Mouse (Mus musculus): ENCODE results near the gene Mpeg1.

The Mpeg1 gene

GRCm38 (mm10) chr19:12460282-12461249 is at the start of gene Mpeg1:
TSS of gene Mpeg1 (plus strand) at chr19:12460779.
- no peak for DNase-seq (ENCODE audit: low spot score)

DNA sequence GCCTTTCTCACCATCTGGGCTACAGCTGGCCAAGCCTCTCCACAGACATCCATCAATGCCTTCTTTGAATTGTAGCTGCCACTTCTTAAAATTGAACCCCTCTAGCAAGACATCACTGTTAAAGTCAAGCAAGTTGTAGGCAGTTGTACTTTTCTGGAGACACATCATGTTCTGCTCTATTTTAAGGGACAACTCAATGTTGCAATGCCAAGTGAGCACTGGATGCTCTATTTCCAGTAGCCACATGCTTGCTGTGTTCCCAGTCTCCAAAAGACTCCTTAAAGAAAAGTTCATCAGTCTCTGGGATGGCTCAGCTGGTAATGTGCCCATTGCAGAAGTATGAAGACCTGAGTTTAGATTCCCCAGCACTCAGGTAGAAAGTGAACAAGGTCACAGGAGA is 46.8 kb upstream of the Mpeg1 start:
- no peak for DNase-seq (ENCODE audit: low spot score)

DNA sequence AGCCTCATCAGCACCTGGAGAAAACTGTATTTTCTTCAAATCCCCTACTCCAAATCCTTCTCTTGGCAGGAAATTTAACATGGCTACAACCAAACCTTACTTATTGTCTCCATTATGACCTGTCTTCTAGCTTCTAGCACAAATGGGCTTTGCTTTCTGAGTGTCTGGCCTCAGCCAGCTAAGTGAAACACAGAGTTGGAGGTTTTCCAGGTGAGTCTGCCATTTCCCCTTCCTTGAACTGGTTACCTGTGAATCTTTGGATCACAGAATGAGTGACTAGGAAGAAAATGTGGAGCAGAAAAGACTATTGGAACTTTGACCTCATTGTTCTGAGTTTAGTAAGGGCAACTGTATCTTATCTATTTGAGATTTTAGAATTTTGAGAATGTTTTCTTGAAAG is 43.2 kb upstream of the Mpeg1 start, which contains the start of gene Olfr1441:
Gene Olfr1441 (plus strand): TSS at position 73 of the 400 bp plus-strand sequence.
- no peak for DNase-seq (ENCODE audit: low spot score)

GRCm38 (mm10) chr19:12418312-12418711 is 42.3 kb upstream of the Mpeg1 start:
- DNase-seq (ENCODE audit: low spot score), result no peak

- no peak for DNase-seq (ENCODE audit: low spot score)
These were observed 40.0 kb upstream of the Mpeg1 start for GRCm38 (mm10) chr19:12420555-12420954.

DNA sequence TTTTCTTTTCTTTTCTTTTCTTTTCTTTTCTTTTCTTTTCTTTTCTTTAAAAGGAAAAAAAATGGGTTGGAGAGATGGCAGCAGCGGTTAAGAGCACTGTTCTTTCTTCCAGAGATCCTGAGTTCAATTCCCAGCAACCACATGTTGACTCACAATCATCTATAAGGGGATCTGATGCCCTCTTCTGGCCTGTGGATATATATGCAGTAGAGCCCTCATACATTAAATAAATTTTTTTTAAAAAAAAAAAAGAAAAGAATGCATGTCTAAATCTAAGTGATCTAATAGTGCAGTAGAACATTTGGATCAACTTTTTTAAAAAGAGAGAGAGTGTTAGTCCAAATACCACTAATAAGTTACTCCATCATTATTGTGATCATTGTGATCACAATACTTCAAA is 38.9 kb upstream of the Mpeg1 start:
- no peak for DNase-seq (ENCODE audit: low spot score)

DNA sequence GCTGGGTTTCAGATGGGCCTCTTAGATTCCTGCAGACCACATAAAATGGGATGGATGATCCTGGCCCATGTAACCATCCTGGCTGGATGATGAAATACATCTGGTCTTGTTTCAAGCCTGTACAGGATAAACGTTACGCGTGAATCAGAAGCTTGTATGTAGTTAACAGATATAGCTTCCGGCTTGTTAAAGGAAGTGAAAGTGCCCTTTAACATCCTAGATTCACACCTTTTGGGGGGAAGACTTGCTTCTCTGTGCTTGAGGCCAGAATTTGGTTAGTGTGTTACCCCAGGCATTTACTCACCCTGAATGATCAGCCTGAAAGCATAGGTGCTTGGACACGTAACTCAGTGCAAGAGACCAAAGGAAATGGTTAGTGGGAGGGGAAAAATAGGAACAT is 33.5 kb upstream of the Mpeg1 start:
- no peak for DNase-seq (ENCODE audit: low spot score)

DNA sequence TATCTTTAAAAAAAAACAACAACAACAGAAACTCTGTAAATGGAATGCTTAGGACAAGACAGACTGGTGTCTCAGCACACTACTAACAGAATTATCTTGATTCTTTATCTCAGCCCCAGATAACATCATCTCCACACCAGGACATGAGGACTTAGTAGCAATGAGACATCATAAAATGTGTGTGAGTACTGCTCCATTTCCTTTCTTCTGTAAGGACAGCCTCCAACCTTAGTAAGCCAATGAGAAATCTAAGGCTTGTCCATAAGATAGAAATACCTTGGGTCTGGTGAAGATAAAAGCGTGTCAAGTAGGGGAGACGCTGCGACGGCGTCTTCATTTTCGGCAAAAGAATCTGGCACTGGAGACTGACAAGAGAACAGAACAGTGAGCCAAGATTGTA is 33.0 kb upstream of the Mpeg1 start, which contains the start of gene Pfpl:
Gene Pfpl (plus strand): TSS at position 301 of the 400 bp plus-strand sequence.
- no peak for DNase-seq (ENCODE audit: low spot score)

GRCm38 (mm10) chr19:12433033-12433432 is 27.5 kb upstream of the Mpeg1 start:
- DNase-seq (ENCODE audit: low spot score), result peak; percentile 61

DNA sequence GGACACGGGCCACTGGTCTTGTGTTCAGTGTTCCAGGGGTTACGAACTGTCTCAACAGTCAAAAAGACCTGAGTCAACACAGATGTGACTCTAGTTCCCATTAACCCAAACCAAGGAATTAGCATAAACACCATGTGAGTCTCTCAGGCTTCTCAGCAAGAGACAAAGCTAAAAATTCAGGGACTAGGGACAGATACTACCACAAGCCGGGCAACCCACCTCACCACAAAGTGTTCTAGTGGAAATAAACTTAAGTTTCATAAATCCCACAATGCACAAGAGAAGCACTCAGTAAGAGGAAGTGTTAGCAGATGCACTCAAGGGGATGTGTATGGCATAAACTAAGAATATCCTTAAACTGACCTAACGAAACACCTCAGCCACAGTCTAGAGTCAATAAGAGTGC is 25.6 kb upstream of the Mpeg1 start:
- no peak for DNase-seq (ENCODE audit: low spot score)

- DNase-seq (ENCODE audit: low spot score), result no peak
These were observed 24.6 kb upstream of the Mpeg1 start for GRCm38 (mm10) chr19:12435750-12436524.

GRCm38 (mm10) chr19:12439581-12439980 is 21.0 kb upstream of the Mpeg1 start:
- DNase-seq (ENCODE audit: low spot score), result no peak

- no peak for DNase-seq (ENCODE audit: low spot score)
These were observed 20.4 kb upstream of the Mpeg1 start for GRCm38 (mm10) chr19:12440103-12440725.

GRCm38 (mm10) chr19:12442560-12442959 is 18.0 kb upstream of the Mpeg1 start:
- DNase-seq (ENCODE audit: low spot score), result no peak

- no peak for DNase-seq (ENCODE audit: low spot score)
These were observed 15.6 kb upstream of the Mpeg1 start for GRCm38 (mm10) chr19:12445014-12445413.

- DNase-seq (ENCODE audit: low spot score), result no peak
These were observed 3.0 kb upstream of the Mpeg1 start for GRCm38 (mm10) chr19:12457401-12458066.

GRCm38 (mm10) chr19:12459516-12459915 is 1.1 kb upstream of the Mpeg1 start:
- no peak for DNase-seq (ENCODE audit: low spot score)

DNA sequence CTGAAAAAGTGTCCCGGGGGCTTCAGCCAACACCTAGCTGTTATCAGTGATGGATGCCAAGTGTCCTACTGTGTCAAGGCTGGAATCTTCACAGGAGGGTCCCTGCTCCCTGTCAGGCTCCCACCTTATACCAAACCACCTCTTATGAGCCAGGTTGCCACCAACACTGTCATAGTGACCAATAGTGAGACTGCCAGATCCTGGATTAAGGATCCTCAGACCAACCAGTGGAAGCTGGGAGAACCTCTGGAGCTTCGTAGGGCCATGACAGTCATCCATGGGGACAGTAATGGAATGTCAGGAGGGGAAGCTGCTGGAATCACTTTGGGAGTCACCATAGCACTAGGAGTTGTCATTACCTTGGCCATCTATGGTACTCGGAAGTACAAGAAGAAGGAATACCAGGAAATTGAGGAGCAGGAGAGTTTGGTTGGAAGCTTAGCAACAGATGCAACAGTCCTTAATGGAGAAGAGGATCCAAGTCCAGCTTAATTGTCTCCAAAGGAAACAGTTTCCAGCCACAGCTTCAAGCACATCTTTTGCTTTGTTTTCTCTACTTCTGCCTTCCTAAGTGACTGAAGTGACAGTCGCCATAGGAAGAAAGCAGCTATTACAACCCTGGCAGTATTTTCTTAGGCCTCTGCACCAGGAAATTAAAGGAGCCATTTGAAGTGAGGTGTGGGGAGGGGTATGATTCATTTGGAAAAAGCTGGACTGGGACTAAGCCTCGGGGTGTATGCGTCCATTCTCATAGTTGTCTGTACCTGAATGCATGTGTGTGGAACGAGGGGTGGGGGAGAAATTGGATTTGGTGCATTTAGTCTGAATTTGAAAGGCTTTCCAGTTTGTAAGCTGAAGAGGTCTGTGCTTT is 2.5 kb downstream of the Mpeg1 start:
- no peak for DNase-seq (ENCODE audit: low spot score)

- DNase-seq (ENCODE audit: low spot score), result no peak
These were observed 3.1 kb downstream of the Mpeg1 start for GRCm38 (mm10) chr19:12463722-12464035.

DNA sequence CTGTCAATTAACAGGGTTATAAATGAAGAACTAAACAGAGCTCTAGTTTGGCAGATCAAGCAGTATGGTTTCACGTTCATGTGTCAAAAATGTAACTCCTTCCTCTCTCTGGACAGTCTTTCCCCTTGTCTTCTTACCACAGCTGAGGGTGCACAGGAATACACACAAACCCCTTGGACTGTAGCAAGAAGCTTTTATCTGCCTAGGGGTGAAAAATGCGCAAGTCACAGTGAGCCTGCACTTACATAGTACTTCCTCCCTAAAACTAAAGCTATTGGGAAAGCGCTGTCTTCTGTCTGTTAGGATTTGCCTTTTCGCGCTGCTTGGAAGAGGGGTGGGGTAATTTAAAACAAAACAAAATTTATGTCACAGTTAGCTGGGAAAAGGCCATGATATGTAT is 3.5 kb downstream of the Mpeg1 start:
- no peak for DNase-seq (ENCODE audit: low spot score)

- no peak for DNase-seq (ENCODE audit: low spot score)
These were observed 4.1 kb downstream of the Mpeg1 start for GRCm38 (mm10) chr19:12464674-12465073.

Data from layer of hippocampus, adult 11-12 months (tissue).